Mouse (Mus musculus) liver, adult 2 months (tissue): ENCODE data around the gene Grtp1.

Source experiments
- CTCF ChIP-seq: fragments of 200-500 bp; IDR thresholded peaks from 2 replicates; pipeline ENCODE4 v1.5.1; 2011; ENCODE audit warnings: low read depth, low read length, control low read depth
- POLR2A ChIP-seq: fragments of 200-500 bp; IDR thresholded peaks from 2 replicates; pipeline ENCODE4 v1.6.1; 2011; ENCODE audit warnings: low read length, control low read depth; ENCODE audit not compliant: insufficient read depth; ENCODE audit errors: extremely low read depth

- 0 out of 2 replicates have a peak, but pooled peaks have one; percentile 5 for TF ChIP-seq POLR2A
- no peak for TF ChIP-seq CTCF
These were observed 4.1 kb upstream of the Grtp1 start for GRCm38 (mm10) chr8:13204371-13205140.
